Mouse (Mus musculus) adrenal gland, postnatal 10 days (tissue): Measurements from ENCODE around the gene Raver1. TPM values are rescaled to one million over a fixed set of nuclear protein-coding genes. Genes with fewer than 3 reads are reported as not detected.

Source experiments
- microRNA-seq: library from miRNA; unstranded; fragments of <30 nt; microRNA quantifications from one replicate; pipeline ENCODE4 v1.2.0, GENCODE M21; 2021
- total RNA-seq, 2 experiments: library from RNA; stranded (reverse); gene quantifications; 2 replicates each; pipeline ENCODE4 v1.2.3; 2021

Gene Raver1
- total RNA-seq, 2 experiments from 2014 or later, result 47.2 to 50.3 TPM

Small RNA genes lying within 50 kb of the gene (microRNA-seq; reads per million reads assigned to microRNA genes)
- gene Mir1900 (not detected), gene Mir7082 (not detected)

Other genes starting within 250 kb of the Raver1 start
- 10 to 100 TPM; 17.1 to 28.0 TPM for gene A230050P20Rik, start 223.4 kb downstream of the Raver1 start, total RNA-seq
- 1 to 10 TPM; 5.0 to 5.3 TPM for gene Angptl6, start 212.3 kb downstream of the Raver1 start, total RNA-seq
- 10 to 100 TPM; 32.6 to 38.2 TPM for gene Ppan, start 203.8 kb downstream of the Raver1 start, total RNA-seq
- gene Eif3g, start 193.4 kb downstream of the Raver1 start, total RNA-seq, result 100 to 1,000 TPM; 136 to 143 TPM
- 10 to 100 TPM; 44.9 to 54.7 TPM for gene Dnmt1, start 132.1 kb downstream of the Raver1 start, total RNA-seq
- 1 to 10 TPM; 7.4 to 9.7 TPM for gene S1pr2, start 115.2 kb downstream of the Raver1 start, total RNA-seq
- gene Mrpl4, start 89.3 kb downstream of the Raver1 start, total RNA-seq, result 100 to 1,000 TPM; 121 to 125 TPM
- 10 to 100 TPM; 10.8 to 12.4 TPM for gene Icam1, start 76.0 kb downstream of the Raver1 start, total RNA-seq
- 1 to 10 TPM; 2.3 to 3.2 TPM for gene Icam4, start 62.6 kb downstream of the Raver1 start, total RNA-seq
- gene Icam5, start 59.9 kb downstream of the Raver1 start, total RNA-seq, result under 1 TPM; 0.51 to 0.67 TPM
- gene Zglp1, start 24.9 kb downstream of the Raver1 start, total RNA-seq, result not detected
- under 1 TPM; 0.45 to 0.51 TPM for gene Gm49373, start 18.9 kb downstream of the Raver1 start, total RNA-seq
- gene Fdx1l, start 18.4 kb downstream of the Raver1 start, total RNA-seq, result 10 to 100 TPM; 32.5 to 38.6 TPM
- 1 to 10 TPM in 1 of 2 experiments, under 1 TPM in 1; 0.63 to 1.5 TPM for gene Gm38431, start within 50 bp of the Raver1 start, total RNA-seq
- 10 to 100 TPM; 12.5 to 18.6 TPM for gene Tyk2, start 39.2 kb upstream of the Raver1 start, total RNA-seq
- gene Cdc37, start 58.0 kb upstream of the Raver1 start, total RNA-seq, result 100 to 1,000 TPM; 155 to 160 TPM
- 10 to 100 TPM; 22.7 to 31.5 TPM for gene Pde4a, start 73.7 kb upstream of the Raver1 start, total RNA-seq
- 10 to 100 TPM; 39.4 to 45.8 TPM for gene Keap1, start 147.4 kb upstream of the Raver1 start, total RNA-seq
- gene S1pr5, start 156.4 kb upstream of the Raver1 start, total RNA-seq, result 1 to 10 TPM; 1.4 to 1.7 TPM
- gene Atg4d, start 173.3 kb upstream of the Raver1 start, total RNA-seq, result 10 to 100 TPM; 45.4 to 48.1 TPM
- 10 to 100 TPM; 28.8 to 38.4 TPM for gene Kri1, start 196.0 kb upstream of the Raver1 start, total RNA-seq
- gene Cdkn2d, start 199.4 kb upstream of the Raver1 start, total RNA-seq, result 10 to 100 TPM; 16.8 to 23.8 TPM
- gene Ap1m2, start 220.3 kb upstream of the Raver1 start, total RNA-seq, result under 1 TPM in 1 of 2 experiments, not detected in 1; 0.15 TPM
- gene Slc44a2, start 228.7 kb upstream of the Raver1 start, total RNA-seq, result 10 to 100 TPM; 48.3 to 63.4 TPM